Mouse (Mus musculus) liver, adult 2 months (tissue): ENCODE data around the gene Tbca.

Source experiments
- CTCF ChIP-seq: fragments of 200-500 bp; IDR thresholded peaks from 2 replicates; pipeline ENCODE4 v1.5.1; 2011; ENCODE audit warnings: low read depth, low read length, control low read depth
- POLR2A ChIP-seq: fragments of 200-500 bp; IDR thresholded peaks from 2 replicates; pipeline ENCODE4 v1.6.1; 2011; ENCODE audit warnings: low read length, control low read depth; ENCODE audit not compliant: insufficient read depth; ENCODE audit errors: extremely low read depth

DNA sequence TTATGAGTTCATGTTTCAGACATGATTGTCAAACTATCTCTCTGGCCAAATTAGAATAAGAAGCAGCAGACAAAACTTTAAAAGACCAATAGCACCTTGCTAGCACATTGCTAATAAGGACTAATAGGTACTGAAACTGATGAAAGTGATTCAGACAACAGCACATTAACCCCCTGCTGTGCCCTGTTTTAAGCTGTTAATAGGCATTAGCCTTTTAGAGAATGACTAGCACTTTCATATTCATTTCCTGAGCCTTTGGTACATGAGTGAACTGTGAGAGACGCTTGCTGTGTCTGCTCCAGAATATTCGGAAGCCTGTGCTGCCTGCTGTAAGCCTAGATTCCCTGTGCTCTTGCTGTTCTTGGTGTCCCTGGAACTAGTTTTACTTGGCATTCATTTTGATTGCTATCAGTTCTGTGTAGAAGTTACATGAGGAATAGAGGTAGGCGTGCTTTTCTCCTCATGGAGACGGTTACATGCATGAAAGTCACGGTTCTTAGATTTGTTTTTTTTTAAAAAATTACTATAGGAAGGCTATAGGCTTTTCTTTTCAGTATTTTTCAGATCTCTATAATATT, 14.9 kb downstream of the Tbca start:
- no peak for TF ChIP-seq CTCF
- TF ChIP-seq POLR2A = no peak
